Mouse (Mus musculus): ENCODE data around the gene Sp2. TPM values are rescaled to one million over a fixed set of nuclear protein-coding genes. Genes with fewer than 3 reads are reported as not detected.

Sp2 gene
- polyA plus RNA-seq, 1 experiment from 2014 or later, result 23.9 TPM

DNA sequence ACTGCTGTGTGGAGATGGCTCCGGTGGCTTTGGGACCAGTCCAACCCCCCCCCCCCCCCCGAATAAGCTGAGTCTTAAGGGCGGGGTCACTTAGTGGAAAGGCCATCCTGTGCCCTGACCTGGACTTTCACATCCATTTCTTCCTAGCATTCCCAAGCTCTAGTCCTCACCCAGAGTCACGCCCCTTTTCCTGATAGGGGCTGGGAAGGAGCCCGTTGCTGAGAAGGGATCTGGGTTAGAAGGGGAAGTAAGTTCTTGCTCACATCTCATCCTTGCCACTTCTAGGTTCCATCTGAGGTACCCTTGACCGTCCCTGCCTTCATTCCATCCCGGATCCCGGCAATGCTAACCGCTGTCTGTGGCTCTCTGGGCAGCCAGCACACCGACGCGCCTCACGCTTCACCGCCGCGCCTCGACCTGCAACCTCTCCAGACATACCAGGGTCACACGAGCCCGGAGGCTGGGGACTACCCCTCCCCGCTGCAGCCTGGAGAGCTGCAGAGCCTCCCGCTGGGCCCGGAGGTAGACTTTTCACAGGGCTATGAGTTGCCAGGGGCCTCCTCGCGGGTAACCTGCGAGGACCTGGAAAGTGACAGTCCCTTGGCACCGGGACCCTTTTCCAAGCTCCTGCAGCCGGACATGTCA is 38.5 kb upstream of the Sp2 start:
- H3K9ac ChIP-seq (ENCODE audit: low read depth, low read length), result no peak overlapping the region
- peak overlapping the region; percentile 49 for H3K4me3 ChIP-seq (ENCODE audit: low read length)
- no peak for ATAC-seq (ENCODE audit: low FRiP score, low TSS enrichment)
- H3K27ac ChIP-seq (ENCODE audit: low read depth, low read length), result no peak overlapping the region
- H3K4me2 ChIP-seq (replicated peaks; ENCODE audit: low read depth, low read length), result peak overlapping the region; percentile 87
- H3K9me3 ChIP-seq (ENCODE audit: control insufficient read depth, low read length), result no peaks in the 10 kb centered on the region
- peaks cover 46% of the 10 kb centered on the region for H3K4me1 ChIP-seq (ENCODE audit: control insufficient read depth, insufficient read depth, low read length)
- 3% methylated on average over 26 of the region's 27 CpGs for WGBS
- no peaks in the 10 kb centered on the region for H3K36me3 ChIP-seq (ENCODE audit: control insufficient read depth, insufficient read depth, low read length)
- peaks cover 74% of the 10 kb centered on the region for H3K27me3 ChIP-seq (ENCODE audit: control insufficient read depth, insufficient read depth, low read length)

DNA sequence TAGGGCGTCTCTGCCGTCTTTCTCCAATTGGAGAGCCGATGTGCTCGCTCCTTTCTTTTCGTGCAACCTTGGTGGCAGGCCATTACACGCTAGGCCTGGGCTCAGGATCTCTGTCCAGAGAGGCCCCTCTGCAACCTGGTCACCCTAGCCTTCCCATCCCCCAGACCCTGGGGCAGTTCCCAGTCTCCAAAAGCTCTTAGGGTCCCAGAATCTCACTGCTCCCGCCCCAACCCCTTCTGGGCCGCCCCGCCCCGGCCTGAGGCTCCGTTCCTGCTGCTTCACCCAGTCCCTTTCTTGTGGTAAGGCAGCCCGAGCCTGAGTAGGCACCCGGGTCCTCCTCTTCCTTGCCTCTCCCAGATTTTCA is 36.6 kb upstream of the Sp2 start:
- peak overlapping the region; percentile 36 for H3K4me3 ChIP-seq (ENCODE audit: low read length)
- H3K36me3 ChIP-seq (ENCODE audit: control insufficient read depth, insufficient read depth, low read length), result no peaks in the 10 kb centered on the region
- 6% methylated on average over 13 of the region's 13 CpGs for WGBS
- H3K4me2 ChIP-seq (replicated peaks; ENCODE audit: low read depth, low read length), result peak overlapping the region; percentile 55
- H3K9me3 ChIP-seq (ENCODE audit: control insufficient read depth, low read length), result no peaks in the 10 kb centered on the region
- peaks cover 81% of the 10 kb centered on the region for H3K27me3 ChIP-seq (ENCODE audit: control insufficient read depth, insufficient read depth, low read length)
- no peak overlapping the region for H3K9ac ChIP-seq (ENCODE audit: low read depth, low read length)
- H3K27ac ChIP-seq (ENCODE audit: low read depth, low read length), result no peak overlapping the region
- H3K4me1 ChIP-seq (ENCODE audit: control insufficient read depth, insufficient read depth, low read length), result peaks cover 33% of the 10 kb centered on the region
- ATAC-seq (ENCODE audit: low FRiP score, low TSS enrichment), result no peak

GRCm38 (mm10) chr11:97018583-97019344 is 36.0 kb upstream of the Sp2 start:
- Histone ChIP-seq H3K27ac (ENCODE audit: low read depth, low read length) (no peak overlapping the region), H3K9ac (ENCODE audit: low read depth, low read length) (peak overlapping the region; percentile 38; the same call in 1 of the 2 replicates), H3K36me3 (ENCODE audit: control insufficient read depth, insufficient read depth, low read length) (no peaks in the 10 kb centered on the region), H3K4me3 (ENCODE audit: low read length) (peak overlapping the region; percentile 36), H3K4me1 (ENCODE audit: control insufficient read depth, insufficient read depth, low read length) (peaks cover 33% of the 10 kb centered on the region), H3K4me2 (replicated peaks; ENCODE audit: low read depth, low read length) (peak overlapping the region; percentile 55), H3K9me3 (ENCODE audit: control insufficient read depth, low read length) (no peaks in the 10 kb centered on the region), H3K27me3 (ENCODE audit: control insufficient read depth, insufficient read depth, low read length) (peaks cover 75% of the 10 kb centered on the region)
- ATAC-seq (ENCODE audit: low FRiP score, low TSS enrichment), result no peak
- 1% methylated on average over 48 of the region's 68 CpGs for WGBS

DNA sequence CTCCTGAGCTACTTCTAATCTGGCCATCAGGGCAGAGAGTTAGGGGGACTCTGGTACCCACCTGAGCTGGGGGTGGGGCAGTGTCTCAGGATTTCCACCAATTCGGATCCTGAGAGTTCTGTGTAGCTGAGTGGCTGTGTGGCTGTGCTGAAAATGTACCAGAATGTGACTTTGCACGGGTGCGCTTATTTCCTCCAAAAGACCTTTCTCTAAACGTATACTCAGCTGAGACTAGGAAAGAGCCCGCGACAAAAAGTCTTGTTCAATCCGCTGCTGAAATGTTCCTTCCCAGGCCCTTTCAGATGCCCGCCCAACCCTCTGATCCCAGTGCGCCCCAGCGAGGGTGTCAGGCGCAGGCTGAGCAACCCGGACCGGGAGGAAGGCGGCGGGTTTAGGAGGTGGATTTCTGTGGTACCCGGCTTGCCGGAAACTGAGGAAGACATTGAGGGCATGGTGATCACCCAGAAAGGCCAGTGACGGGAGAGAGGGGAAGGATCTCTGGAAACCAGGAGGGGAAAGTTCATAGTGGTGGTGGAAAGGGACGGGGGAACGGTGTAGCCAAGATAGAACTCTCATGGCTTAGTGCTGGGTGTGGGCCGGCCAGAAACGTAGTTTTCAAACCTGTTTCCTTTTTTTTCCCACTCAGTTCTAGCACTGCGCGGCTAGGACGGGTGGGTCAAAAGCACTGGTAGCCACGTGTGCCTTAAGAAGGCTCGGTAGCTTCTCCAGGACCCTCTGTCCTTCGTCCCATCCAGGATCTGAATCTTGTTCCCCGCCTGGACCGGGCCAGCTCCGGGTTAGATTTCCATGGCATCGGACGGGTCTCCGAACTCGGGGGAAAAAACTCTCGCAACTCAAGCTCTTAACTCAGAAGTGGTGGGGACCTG is 35.2 kb upstream of the Sp2 start:
- ATAC-seq (ENCODE audit: low FRiP score, low TSS enrichment), result no peak
- no peaks in the 10 kb centered on the region for H3K36me3 ChIP-seq (ENCODE audit: control insufficient read depth, insufficient read depth, low read length)
- peaks cover 33% of the 10 kb centered on the region for H3K4me1 ChIP-seq (ENCODE audit: control insufficient read depth, insufficient read depth, low read length)
- 1% methylated on average over 36 of the region's 36 CpGs for WGBS
- H3K27me3 ChIP-seq (ENCODE audit: control insufficient read depth, insufficient read depth, low read length), result peaks cover 67% of the 10 kb centered on the region
- peak overlapping the region; percentile 55 for H3K4me2 ChIP-seq (replicated peaks; ENCODE audit: low read depth, low read length)
- peak overlapping the region; percentile 38; the same call in 1 of the 2 replicates for H3K9ac ChIP-seq (ENCODE audit: low read depth, low read length)
- H3K9me3 ChIP-seq (ENCODE audit: control insufficient read depth, low read length), result no peaks in the 10 kb centered on the region
- H3K4me3 ChIP-seq (ENCODE audit: low read length), result peak overlapping the region; percentile 36
- H3K27ac ChIP-seq (ENCODE audit: low read depth, low read length), result no peak overlapping the region

GRCm38 (mm10) chr11:97013121-97013670 is 30.4 kb upstream of the Sp2 start, which contains the start of gene Sp6:
TSS of gene Sp6 (plus strand) at chr11:97013394.
- peaks cover 5% of the 10 kb centered on the region; the same call in 1 of the 2 replicates for H3K4me1 ChIP-seq (ENCODE audit: control insufficient read depth, insufficient read depth, low read length)
- no peaks in the 10 kb centered on the region for H3K36me3 ChIP-seq (ENCODE audit: control insufficient read depth, insufficient read depth, low read length)
- peaks cover 33% of the 10 kb centered on the region for H3K27me3 ChIP-seq (ENCODE audit: control insufficient read depth, insufficient read depth, low read length)
- H3K4me3 ChIP-seq (ENCODE audit: low read length), result no peak within 1 kb of the TSS
- H3K9ac ChIP-seq (ENCODE audit: low read depth, low read length), result no peak within 1 kb of the TSS
- ATAC-seq (ENCODE audit: low FRiP score, low TSS enrichment), result no peak
- H3K27ac ChIP-seq (ENCODE audit: low read depth, low read length), result no peak within 1 kb of the TSS
- no peaks in the 10 kb centered on the region for H3K9me3 ChIP-seq (ENCODE audit: control insufficient read depth, low read length)
- WGBS, result 25% methylated on average over 8 of the region's 8 CpGs
- H3K4me2 ChIP-seq (replicated peaks; ENCODE audit: low read depth, low read length), result no peak within 1 kb of the TSS

- H3K27me3 ChIP-seq (ENCODE audit: control insufficient read depth, insufficient read depth, low read length), result peaks cover 17% of the 10 kb centered on the region; the same call in 1 of the 2 replicates
- WGBS, result 55% methylated on average over 8 of the region's 8 CpGs
- H3K4me1 ChIP-seq (ENCODE audit: control insufficient read depth, insufficient read depth, low read length), result no peaks in the 10 kb centered on the region
These were observed 26.5 kb upstream of the Sp2 start for GRCm38 (mm10) chr11:97009198-97009790.

GRCm38 (mm10) chr11:97007093-97007794 is 24.5 kb upstream of the Sp2 start:
- ATAC-seq (ENCODE audit: low FRiP score, low TSS enrichment), result no peak
- no peak overlapping the region for H3K4me2 ChIP-seq (replicated peaks; ENCODE audit: low read depth, low read length)
- 53% methylated on average over 9 of the region's 9 CpGs for WGBS
- no peak overlapping the region for H3K9ac ChIP-seq (ENCODE audit: low read depth, low read length)
- H3K27ac ChIP-seq (ENCODE audit: low read depth, low read length), result no peak overlapping the region
- H3K4me1 ChIP-seq (ENCODE audit: control insufficient read depth, insufficient read depth, low read length), result no peaks in the 10 kb centered on the region
- no peak overlapping the region for H3K4me3 ChIP-seq (ENCODE audit: low read length)
- no peaks in the 10 kb centered on the region for H3K36me3 ChIP-seq (ENCODE audit: control insufficient read depth, insufficient read depth, low read length)
- peaks cover 23% of the 10 kb centered on the region; the same call in 1 of the 2 replicates for H3K27me3 ChIP-seq (ENCODE audit: control insufficient read depth, insufficient read depth, low read length)
- H3K9me3 ChIP-seq (ENCODE audit: control insufficient read depth, low read length), result no peaks in the 10 kb centered on the region

More at GRCm38 (mm10) chr11:97009198-97009790, 26.5 kb upstream of the Sp2 start:
- H3K36me3 ChIP-seq (ENCODE audit: control insufficient read depth, insufficient read depth, low read length), result no peaks in the 10 kb centered on the region
- no peak overlapping the region for H3K27ac ChIP-seq (ENCODE audit: low read depth, low read length)
- ATAC-seq (ENCODE audit: low FRiP score, low TSS enrichment), result no peak
- H3K4me2 ChIP-seq (replicated peaks; ENCODE audit: low read depth, low read length), result no peak overlapping the region
- no peaks in the 10 kb centered on the region for H3K9me3 ChIP-seq (ENCODE audit: control insufficient read depth, low read length)
- H3K4me3 ChIP-seq (ENCODE audit: low read length), result no peak overlapping the region
- no peak overlapping the region for H3K9ac ChIP-seq (ENCODE audit: low read depth, low read length)

DNA sequence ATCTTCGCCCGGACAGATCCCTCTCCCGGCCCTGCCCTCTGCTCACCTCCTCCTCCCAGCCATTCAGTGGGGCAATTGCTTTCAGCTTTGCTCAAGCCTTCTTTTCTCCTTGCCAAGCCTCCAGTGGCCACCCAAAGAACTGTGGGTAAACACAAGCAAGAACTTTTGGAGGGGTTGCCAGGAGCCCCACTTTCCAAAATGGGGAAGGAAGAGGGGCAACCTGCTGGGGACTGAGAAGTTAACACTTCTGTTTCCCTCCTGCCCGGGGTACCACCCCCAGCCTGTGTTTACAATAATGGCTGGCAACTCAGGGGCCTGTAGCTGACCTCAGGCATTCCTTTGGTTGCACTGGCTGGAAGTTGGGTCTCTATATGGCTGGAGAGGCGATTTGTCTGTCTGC is 20.4 kb upstream of the Sp2 start:
- H3K36me3 ChIP-seq (ENCODE audit: control insufficient read depth, insufficient read depth, low read length), result no peaks in the 10 kb centered on the region
- H3K9me3 ChIP-seq (ENCODE audit: control insufficient read depth, low read length), result no peaks in the 10 kb centered on the region
- H3K27ac ChIP-seq (ENCODE audit: low read depth, low read length), result no peak overlapping the region
- WGBS, result 29% methylated on average over 5 of the region's 5 CpGs
- ATAC-seq (ENCODE audit: low FRiP score, low TSS enrichment), result no peak
- peaks cover 24% of the 10 kb centered on the region; the same call in 1 of the 2 replicates for H3K27me3 ChIP-seq (ENCODE audit: control insufficient read depth, insufficient read depth, low read length)
- H3K4me2 ChIP-seq (replicated peaks; ENCODE audit: low read depth, low read length), result no peak overlapping the region
- H3K4me3 ChIP-seq (ENCODE audit: low read length), result no peak overlapping the region
- H3K4me1 ChIP-seq (ENCODE audit: control insufficient read depth, insufficient read depth, low read length), result no peaks in the 10 kb centered on the region
- H3K9ac ChIP-seq (ENCODE audit: low read depth, low read length), result no peak overlapping the region
